Mouse (Mus musculus): ENCODE results near the gene Mrgprd.

The Mrgprd gene

DNA sequence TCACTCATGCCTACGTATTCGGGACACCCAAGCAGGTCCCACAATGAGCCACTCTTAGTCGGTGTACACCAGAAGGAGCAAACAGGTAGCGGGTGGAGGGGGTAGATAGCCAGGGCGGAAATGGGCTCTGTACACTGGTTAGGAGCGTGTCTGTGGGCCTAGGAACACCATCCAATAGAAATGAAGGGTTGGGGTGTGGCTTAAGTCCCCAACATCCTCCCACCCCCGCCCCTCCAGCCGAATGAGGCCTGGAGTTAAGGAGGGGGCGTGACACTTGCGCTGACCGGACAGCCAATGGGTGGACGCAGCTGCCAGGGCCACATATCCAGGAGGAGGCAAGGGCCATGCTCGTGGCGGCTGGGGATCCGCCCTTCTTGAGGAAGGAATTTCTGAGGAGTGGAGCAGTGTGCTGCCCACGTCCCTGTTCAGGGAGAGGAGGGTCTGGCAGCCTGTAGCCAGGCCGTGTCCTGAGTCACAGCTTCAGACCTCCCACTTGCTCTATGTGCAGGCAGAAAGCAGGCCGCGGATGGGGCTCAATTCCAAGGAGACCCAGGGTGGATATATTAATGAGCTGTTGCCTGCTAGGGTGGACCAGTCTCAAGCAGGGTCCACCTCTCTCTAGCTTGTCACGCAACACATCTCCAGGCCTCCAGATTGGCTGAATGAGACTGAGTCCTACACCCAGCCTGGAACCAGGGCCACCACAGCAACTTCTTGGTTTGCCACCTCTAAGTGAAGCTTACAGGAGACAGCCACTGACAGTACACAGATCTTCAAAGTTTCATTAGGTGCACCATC, 11.9 kb upstream of the Mrgprd start:
- no peak for ATAC-seq (ENCODE audit: low TSS enrichment)

GRCm38 (mm10) chr7:145304153-145304552, 10.5 kb upstream of the Mrgprd start:
- no peak for ATAC-seq (ENCODE audit: low TSS enrichment)

- ATAC-seq (ENCODE audit: low TSS enrichment): no peak
These were observed 7.0 kb upstream of the Mrgprd start for GRCm38 (mm10) chr7:145307636-145308035.

DNA sequence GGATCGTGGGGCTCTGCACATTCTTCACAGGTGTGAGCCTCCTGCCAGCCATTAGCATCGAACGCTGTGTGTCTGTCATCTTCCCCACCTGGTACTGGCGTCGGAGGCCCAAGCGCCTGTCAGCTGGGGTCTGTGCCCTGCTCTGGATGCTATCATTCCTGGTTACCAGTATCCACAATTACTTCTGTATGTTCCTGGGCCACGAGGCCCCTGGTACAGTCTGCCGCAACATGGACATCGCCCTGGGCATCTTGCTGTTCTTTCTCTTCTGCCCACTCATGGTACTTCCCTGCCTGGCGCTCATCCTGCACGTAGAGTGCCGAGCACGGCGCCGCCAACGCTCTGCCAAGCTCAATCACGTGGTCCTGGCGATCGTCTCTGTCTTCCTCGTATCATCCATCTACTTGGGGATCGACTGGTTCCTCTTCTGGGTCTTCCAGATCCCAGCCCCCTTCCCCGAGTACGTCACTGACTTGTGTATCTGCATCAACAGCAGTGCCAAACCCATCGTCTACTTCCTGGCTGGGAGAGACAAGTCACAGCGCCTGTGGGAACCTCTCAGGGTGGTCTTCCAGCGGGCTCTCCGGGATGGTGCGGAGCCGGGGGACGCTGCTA, 6.5 kb upstream of the Mrgprd start:
- ATAC-seq (ENCODE audit: low TSS enrichment): no peak

DNA sequence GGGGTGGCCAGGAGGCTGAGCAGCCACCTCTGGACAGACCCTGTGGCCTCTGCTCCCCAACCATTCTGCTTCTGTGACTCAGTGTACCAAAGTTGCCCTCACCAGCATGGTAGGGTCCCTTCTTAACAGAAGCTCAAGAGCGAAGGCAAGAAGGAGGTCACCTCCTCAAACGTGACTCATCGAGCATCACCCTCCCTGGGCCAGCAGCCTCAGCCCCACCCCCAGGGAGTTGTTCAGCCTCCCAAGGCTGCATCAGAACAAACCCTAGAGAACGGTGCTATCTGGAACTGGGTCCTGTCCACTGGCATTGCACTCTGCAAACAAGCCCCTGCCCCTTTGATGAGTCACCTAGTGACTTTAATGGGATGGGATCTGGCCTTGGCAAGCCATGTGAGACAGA, 5.8 kb upstream of the Mrgprd start:
- ATAC-seq (ENCODE audit: low TSS enrichment): no peak

GRCm38 (mm10) chr7:145309877-145310276, 4.8 kb upstream of the Mrgprd start:
- no peak for ATAC-seq (ENCODE audit: low TSS enrichment)

DNA sequence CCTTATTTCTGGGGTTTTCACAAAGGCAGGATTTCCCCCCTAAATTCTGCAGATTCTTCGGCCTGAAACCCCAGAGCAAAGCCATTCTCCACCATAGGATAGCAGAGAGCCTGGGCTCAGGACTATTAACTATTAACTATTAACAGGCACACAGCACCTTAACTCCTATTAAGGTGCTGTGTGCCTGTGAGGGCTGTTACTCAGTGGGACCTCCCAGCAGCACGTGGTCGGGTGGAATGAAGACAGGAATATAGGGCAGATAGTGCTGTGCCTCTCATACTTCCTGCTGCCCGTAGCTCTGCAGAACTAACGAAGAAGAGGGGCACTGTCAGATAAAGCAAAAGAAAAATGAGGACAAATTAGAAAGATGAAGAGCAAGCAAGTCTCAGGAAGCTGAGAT, 4.1 kb upstream of the Mrgprd start:
- ATAC-seq (ENCODE audit: low TSS enrichment): no peak

- no peak for ATAC-seq (ENCODE audit: low TSS enrichment)
These were observed 2.5 kb upstream of the Mrgprd start for GRCm38 (mm10) chr7:145312137-145312536.

GRCm38 (mm10) chr7:145317522-145317921, 2.9 kb downstream of the Mrgprd start:
- no peak for ATAC-seq (ENCODE audit: low TSS enrichment)

DNA sequence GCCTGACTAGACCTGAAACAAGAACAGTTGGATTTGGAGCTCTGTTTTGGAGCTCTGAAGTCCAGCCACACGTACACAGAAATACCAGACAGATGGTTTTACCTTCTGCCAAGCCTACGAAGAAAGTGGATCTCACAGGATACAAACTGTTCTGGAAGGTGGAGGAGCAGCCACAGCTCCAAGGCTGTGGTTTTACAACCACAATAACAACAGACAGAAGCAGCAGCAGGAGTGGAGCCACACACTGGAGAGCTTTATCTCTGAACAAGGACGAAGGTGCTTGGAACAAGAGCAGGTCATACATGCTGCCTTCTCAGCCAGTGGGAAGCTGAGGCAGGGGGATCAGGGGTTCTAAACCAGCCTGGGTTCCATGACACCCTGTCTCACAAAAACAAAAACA, 4.8 kb downstream of the Mrgprd start:
- peak; percentile 88 for ATAC-seq (ENCODE audit: low TSS enrichment)

DNA sequence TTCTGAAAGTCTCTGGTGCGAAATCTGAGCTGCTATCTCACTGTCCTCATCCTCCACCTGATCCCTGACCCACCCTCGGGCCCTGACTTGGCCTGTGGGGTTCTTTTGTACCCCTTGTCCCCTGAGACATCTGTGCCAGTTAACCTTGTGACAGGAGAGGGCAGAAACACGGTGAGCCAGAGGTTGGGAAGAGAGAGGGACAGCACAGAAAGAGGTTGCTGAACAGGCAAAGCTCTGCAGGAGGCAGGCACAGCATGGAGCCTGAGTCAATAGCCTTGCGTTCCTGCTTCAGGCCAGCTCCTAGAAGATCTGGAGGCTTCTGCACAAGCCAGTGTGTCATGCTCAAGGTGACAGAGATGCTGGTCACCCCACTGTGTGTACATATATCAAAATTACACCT, 9.0 kb downstream of the Mrgprd start:
- ATAC-seq (ENCODE audit: low TSS enrichment): no peak

DNA sequence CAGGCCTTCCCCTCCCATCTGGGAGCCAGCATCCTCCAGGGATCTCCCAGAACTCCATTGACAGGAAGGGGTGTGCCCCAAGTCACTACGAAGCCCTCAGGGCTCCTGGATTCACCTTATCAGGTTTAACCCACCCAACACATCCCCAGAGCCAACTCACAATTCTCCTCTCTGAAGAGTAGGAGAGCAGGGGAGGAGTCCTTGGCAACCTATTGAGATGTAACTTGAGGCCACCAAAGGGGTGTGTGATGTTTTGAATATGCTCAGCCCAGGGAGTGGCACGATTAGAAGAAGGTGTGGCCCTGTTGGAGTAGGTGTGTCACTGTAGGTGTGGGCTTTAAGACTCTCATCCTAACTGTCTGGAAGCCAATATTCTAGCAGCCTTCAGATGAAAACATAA, 11.1 kb downstream of the Mrgprd start:
- no peak for ATAC-seq (ENCODE audit: low TSS enrichment)

DNA sequence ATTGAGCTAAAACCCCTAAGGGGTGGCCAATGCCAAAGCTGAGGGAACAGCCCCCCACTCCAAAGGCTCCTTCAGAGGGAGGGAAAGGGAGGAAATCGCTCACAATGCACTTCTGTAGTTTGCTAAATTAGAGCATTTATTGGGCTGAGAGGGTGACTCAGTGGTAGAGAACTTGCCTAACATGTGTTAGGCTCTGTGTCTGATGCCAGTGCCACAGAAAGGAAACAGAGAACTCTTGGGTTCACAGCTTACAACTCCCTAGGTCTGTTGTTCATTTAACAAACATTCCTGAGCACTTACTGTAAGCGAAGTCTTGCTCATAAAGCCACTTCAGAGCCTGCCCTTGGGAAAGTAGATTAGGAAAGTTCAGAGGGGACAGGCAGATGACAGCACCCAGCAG, 15.3 kb downstream of the Mrgprd start:
- no peak for ATAC-seq (ENCODE audit: low TSS enrichment)

- no peak for ATAC-seq (ENCODE audit: low TSS enrichment)
These were observed 16.0 kb downstream of the Mrgprd start for GRCm38 (mm10) chr7:145330641-145331040.

GRCm38 (mm10) chr7:145332376-145333041, 17.9 kb downstream of the Mrgprd start:
- no peak for ATAC-seq (ENCODE audit: low TSS enrichment)

GRCm38 (mm10) chr7:145333936-145334335, 19.3 kb downstream of the Mrgprd start:
- no peak for ATAC-seq (ENCODE audit: low TSS enrichment)

DNA sequence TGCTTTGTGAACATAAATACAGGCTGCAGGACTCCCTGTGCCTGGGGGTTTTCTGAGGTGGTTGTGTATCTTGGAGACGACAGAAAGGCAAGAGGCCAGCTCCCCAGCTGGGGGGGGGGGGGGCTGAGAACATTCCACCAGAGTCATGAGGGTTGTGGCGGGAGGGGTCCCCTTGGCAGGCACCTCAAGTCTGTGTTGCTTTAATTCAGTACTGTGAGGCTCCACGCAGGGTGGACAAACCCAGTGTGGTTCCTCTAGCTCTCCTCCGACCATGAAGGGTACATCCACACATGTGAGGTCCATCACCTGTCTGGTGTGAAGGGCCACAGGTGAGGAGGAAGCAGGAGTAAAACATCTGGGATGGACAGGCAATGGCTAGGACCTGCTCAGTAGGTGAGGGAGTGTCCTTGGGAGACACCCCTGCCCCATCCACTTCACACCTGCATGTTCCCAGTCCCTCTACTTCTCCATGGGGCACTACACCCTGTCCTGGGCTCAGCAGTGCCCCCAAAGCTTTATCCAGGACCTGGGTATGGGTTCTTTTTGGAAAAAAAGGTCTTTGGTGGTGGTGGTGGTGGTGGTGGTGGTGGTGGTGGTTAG, 19.9 kb downstream of the Mrgprd start:
- no peak for ATAC-seq (ENCODE audit: low TSS enrichment)

DNA sequence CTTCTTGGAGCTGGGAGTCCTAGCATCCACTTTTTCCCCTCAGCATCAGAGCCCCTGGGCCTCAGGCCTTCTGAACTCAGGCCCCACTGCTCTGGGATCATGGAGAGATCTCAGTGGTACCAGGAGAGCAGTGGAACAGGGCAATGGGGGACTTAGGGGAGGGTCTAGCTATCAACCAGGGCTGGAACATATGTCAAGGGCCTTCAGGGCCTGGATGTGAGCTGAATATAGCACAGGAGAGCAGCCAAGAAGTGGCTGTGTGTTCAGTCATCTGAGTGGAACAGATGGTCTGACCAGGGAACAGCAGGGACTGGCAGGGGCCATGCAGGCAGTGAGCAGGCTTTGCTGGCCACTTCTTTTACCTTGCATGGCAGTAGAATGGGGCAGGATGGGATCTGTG, 20.6 kb downstream of the Mrgprd start:
- ATAC-seq (ENCODE audit: low TSS enrichment): no peak

DNA sequence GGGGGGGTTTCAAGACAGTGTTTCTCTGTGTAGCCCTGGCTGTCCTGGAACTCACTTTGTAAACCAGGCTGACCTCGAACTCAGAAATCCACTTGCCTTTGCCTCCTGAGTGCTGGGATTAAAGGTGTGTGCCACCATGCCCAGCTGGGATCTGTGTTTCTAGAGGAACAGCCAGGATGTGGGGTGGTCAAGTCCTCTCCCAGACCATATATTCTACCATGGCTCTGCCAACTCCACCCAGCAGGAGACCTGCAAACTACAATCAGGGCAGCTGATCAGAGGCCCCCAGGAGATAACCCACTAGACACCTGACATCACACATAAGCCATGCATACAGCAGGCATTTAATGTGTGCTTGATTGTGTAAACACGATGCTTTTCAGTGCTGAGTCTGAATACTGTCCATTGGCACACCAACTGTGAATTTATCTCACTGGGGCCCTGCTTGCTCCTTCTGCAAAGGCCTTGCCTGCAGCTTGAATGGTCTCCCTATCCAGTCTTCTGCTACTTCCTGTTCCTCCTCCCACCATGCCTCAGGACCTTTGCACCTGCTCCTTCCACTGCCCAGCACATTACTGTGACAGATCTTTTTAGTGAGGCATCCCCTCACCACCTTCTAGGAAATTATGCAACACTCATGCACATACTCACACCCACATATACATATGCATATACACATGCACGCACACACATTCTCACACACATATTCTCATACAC, 21.1 kb downstream of the Mrgprd start:
- ATAC-seq (ENCODE audit: low TSS enrichment): no peak

DNA sequence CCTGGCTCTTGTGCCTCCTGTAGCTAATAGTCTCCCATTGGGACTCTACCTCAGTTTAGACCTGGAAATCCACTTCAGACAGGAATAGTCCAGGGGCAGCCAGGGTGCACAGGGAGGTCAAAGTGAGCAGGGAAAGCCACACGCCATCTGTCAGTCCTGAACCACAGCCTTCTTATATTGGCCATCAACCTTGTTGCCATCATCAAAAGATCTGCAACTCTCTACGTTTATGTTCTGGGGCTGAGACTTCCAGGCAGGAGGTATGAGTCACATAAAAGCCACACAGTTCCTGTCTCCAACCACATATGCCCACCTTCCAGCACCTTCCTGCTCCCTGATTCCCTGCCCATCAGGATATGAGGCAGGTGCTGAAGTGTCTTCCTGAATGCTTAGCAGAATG, 23.3 kb downstream of the Mrgprd start:
- no peak for ATAC-seq (ENCODE audit: low TSS enrichment)

DNA sequence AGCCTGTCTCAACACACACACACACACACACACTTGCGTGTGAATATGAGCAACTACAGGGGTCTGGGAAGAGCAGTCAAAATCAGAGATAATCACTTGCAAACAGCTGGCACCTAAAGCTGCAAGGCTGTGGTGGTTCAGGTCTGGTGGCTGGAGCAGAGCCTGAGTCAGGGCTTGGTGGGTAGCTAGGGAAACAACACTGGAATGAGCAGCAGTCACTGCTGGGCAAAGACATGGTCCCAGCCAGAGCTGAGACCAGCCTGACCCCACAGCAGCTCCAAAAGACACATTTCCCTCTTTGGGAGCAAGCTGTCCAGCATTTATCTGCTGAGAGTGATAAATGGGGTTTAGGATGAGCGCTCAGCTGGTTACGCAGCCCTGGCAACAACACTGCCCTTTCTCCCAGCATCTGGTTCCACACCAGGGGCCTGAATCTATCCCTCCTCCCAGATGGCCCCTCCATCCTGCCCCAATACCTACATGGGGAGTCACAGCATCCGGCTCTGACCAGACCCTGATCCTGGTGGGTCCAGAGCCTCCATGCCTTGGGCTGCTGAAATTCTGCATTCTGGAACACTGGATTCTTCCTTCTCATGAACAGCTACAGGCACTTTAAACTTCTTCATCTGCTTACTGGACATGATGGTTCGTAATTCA, 25.7 kb downstream of the Mrgprd start:
- no peak for ATAC-seq (ENCODE audit: low TSS enrichment)

Data from frontal cortex, adult (tissue).